Mouse (Mus musculus) gastrocnemius, adult 2 months (tissue): ENCODE measurements around the gene Scmh1. TPM values are rescaled to one million over a fixed set of nuclear protein-coding genes. Genes with fewer than 3 reads are reported as not detected.
A peak's percentile ranks its signal among the peaks of the same experiment; 100 is the strongest.

Experiments
- DNase-seq: peaks from one replicate; pipeline ENCODE4 v3.0.0; 2022
- H3K27ac ChIP-seq: fragments of 200-600 bp; 2 replicates; pipeline ENCODE4 v1.8.1; 2022; ENCODE audit warnings: mild to moderate bottlenecking
- H3K4me3 ChIP-seq: fragments of 200-600 bp; 2 replicates; pipeline ENCODE4 v1.8.1; 2022; ENCODE audit warnings: mild to moderate bottlenecking, moderate library complexity
- CTCF ChIP-seq: fragments of 200-600 bp; IDR thresholded peaks from 2 replicates; pipeline ENCODE4 v1.8.1; 2022; ENCODE audit warnings: antibody characterized with exemption, mild to moderate bottlenecking, moderate library complexity
- intact Hi-C: fragments of 180-260 bp; cut with DNase I; formaldehyde crosslinking; loops from one replicate; pipeline ENCODE4 v1.15.1; 2025
- total RNA-seq, 2 experiments: library from RNA; stranded (reverse); gene quantifications; 2 replicates each; pipeline ENCODE4 v1.2.3; 2021

Scmh1 gene
- total RNA-seq, 2 experiments from 2014 or later: 46.3 to 52.4 TPM

- peak overlapping the region; percentile 95 for H3K27ac ChIP-seq
- no peak for DNase-seq
- intact Hi-C loops: no loop called here
- no peak for TF ChIP-seq CTCF
- peak overlapping the region; percentile 83 for H3K4me3 ChIP-seq
Measured at GRCm38 (mm10) chr4:120571070-120571464, 166.0 kb downstream of the Scmh1 start.

GRCm38 (mm10) chr4:120571691-120572090 is 166.6 kb downstream of the Scmh1 start:
- intact Hi-C loops: no loop called here
- TF ChIP-seq CTCF: no peak
- H3K4me3 ChIP-seq: no peak overlapping the region
- no peak for DNase-seq
- peak overlapping the region; percentile 95 for H3K27ac ChIP-seq

Other genes with a start within 250 kb of the Scmh1 start
- gene Edn2, start 244.1 kb upstream of the Scmh1 start, total RNA-seq: not detected
- gene Foxo6, start 117.9 kb upstream of the Scmh1 start, total RNA-seq: 10 to 100 TPM in 1 of 2 experiments, 1 to 10 TPM in 1; 4.3 to 10.0 TPM
- gene Slfnl1, start 127.0 kb downstream of the Scmh1 start, total RNA-seq: under 1 TPM in 1 of 2 experiments, not detected in 1; 0.42 TPM
- 10 to 100 TPM; 13.1 to 14.4 TPM for gene Ctps, start 165.0 kb downstream of the Scmh1 start, total RNA-seq
- not detected for gene Gm8439, start 183.5 kb downstream of the Scmh1 start, total RNA-seq